Mouse (Mus musculus) olfactory bulb, adult 2 months (tissue): ENCODE data around the gene Macf1. TPM values are rescaled to one million over a fixed set of nuclear protein-coding genes. Genes with fewer than 3 reads are reported as not detected.

ENCODE experiments used
- H3K27ac ChIP-seq: fragments of 200-500 bp; 2 replicates; pipeline ENCODE4 v1.5.1; 2012; ENCODE audit warnings: low read depth, low read length; ENCODE audit not compliant: insufficient read depth
- H3K4me1 ChIP-seq: fragments of 200-500 bp; 2 replicates; pipeline ENCODE4 v1.6.1; 2012; ENCODE audit warnings: low read length; ENCODE audit not compliant: control insufficient read depth, insufficient read depth
- H3K4me3 ChIP-seq: fragments of 200-500 bp; 2 replicates; pipeline ENCODE4 v1.5.1; 2012; ENCODE audit warnings: mild to moderate bottlenecking, low read depth, low read length, moderate library complexity; ENCODE audit not compliant: insufficient read depth
- CTCF ChIP-seq: fragments of 200-500 bp; IDR thresholded peaks from 2 replicates; pipeline ENCODE4 v1.5.1; 2012; ENCODE audit warnings: low read depth, mild to moderate bottlenecking, low read length, moderate library complexity; ENCODE audit not compliant: insufficient read depth
- POLR2A ChIP-seq: fragments of 200-500 bp; IDR thresholded peaks from 2 replicates; pipeline ENCODE4 v1.6.1; 2012; ENCODE audit warnings: mild to moderate bottlenecking, low read depth, low read length, moderate library complexity; ENCODE audit not compliant: insufficient read depth
- WGBS: fragments of 180-500 bp; shearing (Covaris S2); methylation state at CpG from one replicate; pipeline ENCODE4 v1.1.7; 2018; 5-methylcytosine and 5-hydroxymethylcytosine counted together
- polyA plus RNA-seq: library from polyadenylated mRNA; stranded (reverse); fragments of >200 nt; gene quantifications from 2 replicates; pipeline ENCODE4 v1.2.4, GENCODE M21; 2012; ENCODE audit warnings: low replicate concordance; ENCODE audit not compliant: missing spikeins, insufficient read depth, insufficient read length

Gene Macf1
- polyA plus RNA-seq, 1 experiment = 508 TPM

GRCm38 (mm10) chr4:123616971-123617370 lies 67.2 kb downstream of the Macf1 start:
- H3K4me1 ChIP-seq = peaks cover 7% of the 10 kb centered on the region; the same call in 1 of the 2 replicates
- H3K27ac ChIP-seq = peak overlapping the region; percentile 34
- no peak overlapping the region for H3K4me3 ChIP-seq
- WGBS = 32% methylated on average over 4 of the region's 4 CpGs
- no peak for TF ChIP-seq CTCF
- TF ChIP-seq POLR2A = no peak

DNA sequence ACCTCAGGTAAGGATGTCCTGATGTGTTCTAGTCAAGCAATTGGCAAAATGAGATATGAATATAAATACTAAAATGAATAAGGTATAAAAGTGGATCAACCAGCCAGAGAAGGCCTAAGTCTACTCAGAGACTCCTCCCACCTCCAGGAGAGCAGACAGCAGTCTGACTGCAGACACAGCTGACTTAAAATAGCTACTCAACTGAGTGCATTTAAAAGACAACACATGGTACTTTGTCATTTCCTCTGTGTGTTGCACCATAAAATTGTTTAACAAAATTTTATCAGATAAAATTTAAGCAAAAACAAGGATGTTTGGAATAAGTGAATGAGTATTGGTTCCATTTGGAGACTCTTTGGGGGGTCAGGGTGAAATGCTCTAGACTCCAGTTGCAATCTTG lies 67.7 kb downstream of the Macf1 start:
- Histone ChIP-seq H3K27ac (peak overlapping the region; percentile 34), H3K4me3 (no peak overlapping the region), H3K4me1 (peaks cover 7% of the 10 kb centered on the region; the same call in 1 of the 2 replicates)
- TF ChIP-seq POLR2A (no peak), CTCF (no peak)

GRCm38 (mm10) chr4:123613309-123613947 lies 70.7 kb downstream of the Macf1 start:
- TF ChIP-seq CTCF (no peak), POLR2A (no peak)
- 55% methylated on average over 7 of the region's 7 CpGs for WGBS
- Histone ChIP-seq H3K4me3 (no peak overlapping the region), H3K4me1 (peaks cover 7% of the 10 kb centered on the region; the same call in 1 of the 2 replicates), H3K27ac (no peak overlapping the region)

GRCm38 (mm10) chr4:123611940-123612339 lies 72.2 kb downstream of the Macf1 start:
- H3K4me1 ChIP-seq = peaks cover 4% of the 10 kb centered on the region; the same call in 1 of the 2 replicates
- TF ChIP-seq CTCF (no peak), POLR2A (no peak)
- no peak overlapping the region for H3K27ac ChIP-seq
- WGBS = 92% methylated on average over 1 of the region's 1 CpGs
- H3K4me3 ChIP-seq = no peak overlapping the region

DNA sequence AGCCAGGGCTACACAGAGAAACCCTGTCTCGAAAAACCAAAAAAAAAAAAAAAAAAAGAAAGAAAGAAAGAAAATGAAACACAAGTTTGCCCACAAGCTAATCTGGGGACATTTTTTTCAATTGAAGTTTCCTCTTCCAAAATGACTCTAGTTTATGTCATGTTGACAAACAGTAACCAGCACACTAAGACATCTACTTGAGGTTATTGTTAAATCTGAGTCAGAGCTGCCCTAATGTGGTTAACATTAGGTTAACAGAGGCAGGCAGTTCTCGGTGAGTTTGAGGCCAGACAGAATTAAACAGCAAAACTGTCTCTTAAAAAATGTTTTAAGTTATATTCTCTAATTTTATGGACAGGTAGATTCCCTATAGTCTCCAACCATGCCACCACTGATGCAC lies 72.9 kb downstream of the Macf1 start:
- no peak overlapping the region for H3K4me3 ChIP-seq
- TF ChIP-seq CTCF = no peak
- no peak for TF ChIP-seq POLR2A
- peaks cover 3% of the 10 kb centered on the region; the same call in 1 of the 2 replicates for H3K4me1 ChIP-seq
- H3K27ac ChIP-seq = no peak overlapping the region
- 52% methylated on average over 2 of the region's 2 CpGs for WGBS

DNA sequence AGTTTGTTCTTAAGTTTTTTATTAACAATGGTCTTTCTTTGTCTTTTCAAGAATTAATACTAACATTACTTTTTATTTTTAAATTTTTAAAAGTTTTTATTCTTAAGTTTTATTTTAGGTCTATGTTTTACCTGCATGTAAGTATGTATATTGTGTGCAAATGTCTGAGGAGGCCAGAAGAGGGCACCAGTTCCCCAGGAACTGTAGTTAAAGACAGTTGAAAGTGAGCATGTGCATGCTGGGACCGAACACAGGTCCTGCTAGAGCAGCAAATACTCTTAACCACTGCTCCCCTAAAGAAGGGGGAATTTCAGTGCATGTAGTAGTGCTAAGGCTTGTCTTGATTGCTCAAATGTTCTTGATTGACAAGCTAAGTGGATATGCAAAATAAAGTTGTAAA lies 77.0 kb downstream of the Macf1 start:
- H3K4me1 ChIP-seq = no peaks in the 10 kb centered on the region
- no peak for TF ChIP-seq POLR2A
- TF ChIP-seq CTCF = no peak
- 92% methylated on average over 1 of the region's 1 CpGs for WGBS
- H3K4me3 ChIP-seq = no peak overlapping the region
- no peak overlapping the region for H3K27ac ChIP-seq

- TF ChIP-seq POLR2A (no peak), CTCF (no peak)
- no peak overlapping the region for H3K4me3 ChIP-seq
- 39% methylated on average over 5 of the region's 5 CpGs for WGBS
These were observed 78.2 kb downstream of the Macf1 start for GRCm38 (mm10) chr4:123605948-123606347.

DNA sequence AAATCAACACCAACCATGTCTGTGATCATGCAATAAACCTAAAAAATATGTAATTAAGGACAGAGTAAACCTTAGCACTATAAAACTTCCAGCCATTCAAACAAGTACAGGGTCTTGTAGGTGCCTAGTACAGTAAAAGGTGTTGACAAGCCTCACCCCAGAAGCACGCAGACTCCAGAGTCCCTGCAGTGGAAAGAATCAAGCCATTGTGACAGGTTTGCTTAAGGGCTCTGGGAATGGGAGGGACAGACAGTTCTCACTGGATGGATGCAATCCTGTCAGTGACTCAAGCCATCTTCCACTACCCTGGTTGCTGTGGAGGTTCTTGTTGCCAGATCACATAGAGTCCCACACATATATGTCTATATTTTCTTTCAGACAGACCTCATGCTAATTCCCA lies 78.9 kb downstream of the Macf1 start:
- no peak overlapping the region for H3K4me3 ChIP-seq
- no peak for TF ChIP-seq POLR2A
- no peak for TF ChIP-seq CTCF
- H3K4me1 ChIP-seq = no peaks in the 10 kb centered on the region; the same call in 1 of the 2 replicates
- WGBS = 58% methylated on average over 1 of the region's 1 CpGs
- no peak overlapping the region for H3K27ac ChIP-seq

More at GRCm38 (mm10) chr4:123605948-123606347, 78.2 kb downstream of the Macf1 start:
- H3K4me1 ChIP-seq = no peaks in the 10 kb centered on the region
- H3K27ac ChIP-seq = no peak overlapping the region

- TF ChIP-seq POLR2A = no peak
- TF ChIP-seq CTCF = no peak
- Histone ChIP-seq H3K27ac (no peak overlapping the region), H3K4me3 (no peak overlapping the region), H3K4me1 (peaks cover 6% of the 10 kb centered on the region)
- WGBS = 55% methylated on average over 2 of the region's 2 CpGs
These were observed 81.4 kb downstream of the Macf1 start for GRCm38 (mm10) chr4:123602700-123603261.

DNA sequence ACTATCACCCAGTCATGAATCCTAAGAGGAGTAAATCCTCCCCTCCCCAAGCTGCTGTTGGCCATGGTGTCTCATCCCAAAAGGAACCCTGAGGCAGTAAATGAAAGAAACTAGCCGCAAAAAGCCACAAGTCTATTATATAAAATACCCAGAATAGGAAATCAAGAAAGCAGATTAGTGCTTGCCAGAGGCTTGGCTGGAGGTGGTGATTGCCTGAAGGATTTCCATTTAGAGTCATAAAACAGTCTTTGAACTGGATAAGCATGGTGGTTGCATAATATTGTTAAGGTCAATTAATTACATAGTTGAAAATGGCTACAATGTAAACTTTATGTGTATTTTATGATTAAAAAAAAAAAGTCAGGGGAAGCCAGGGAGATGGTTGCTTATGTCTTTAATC lies 83.1 kb downstream of the Macf1 start:
- Histone ChIP-seq H3K4me3 (no peak overlapping the region), H3K27ac (no peak overlapping the region), H3K4me1 (peaks cover 6% of the 10 kb centered on the region)
- TF ChIP-seq CTCF (no peak), POLR2A (no peak)
- 40% methylated on average over 1 of the region's 1 CpGs for WGBS
